Mouse (Mus musculus): ENCODE data around the gene Gm13199. TPM values are rescaled to one million over a fixed set of nuclear protein-coding genes. Genes with fewer than 3 reads are reported as not detected.

The Gm13199 gene
- total RNA-seq, 2 experiments from 2014 or later, result not detected

- intact Hi-C loops (cut with DNase I), result no loop called here
- DNase-seq, result no peak
Observed at GRCm38 (mm10) chr2:5824213-5824612, 38.5 kb downstream of the Gm13199 start.

- DNase-seq, result no peak
- intact Hi-C loops (cut with DNase I), result no loop called here
Observed at GRCm38 (mm10) chr2:5822449-5822848, 40.3 kb downstream of the Gm13199 start.

GRCm38 (mm10) chr2:5821264-5821663 lies 41.5 kb downstream of the Gm13199 start:
- intact Hi-C loops (cut with DNase I), result no loop called here
- DNase-seq, result no peak

Other genes starting within 250 kb of the Gm13199 start
- gene Camk1d, start 148.4 kb downstream of the Gm13199 start, total RNA-seq (2021), result 1 to 10 TPM; 4.3 to 7.5 TPM
- gene Nudt5, start 17.9 kb downstream of the Gm13199 start, total RNA-seq (2021), result 10 to 100 TPM; 23.4 to 26.3 TPM
- 10 to 100 TPM; 85.3 to 92.4 TPM for gene Cdc123, start 17.8 kb downstream of the Gm13199 start, total RNA-seq (2021)
- 10 to 100 TPM; 20.3 to 23.6 TPM for gene Sec61a2, start 32.5 kb upstream of the Gm13199 start, total RNA-seq (2021)
- 1 to 10 TPM; 1.6 TPM for gene Dhtkd1, start 79.9 kb upstream of the Gm13199 start, total RNA-seq (2021)
- 10 to 100 TPM; 11.6 to 15.5 TPM for gene Upf2, start 88.5 kb upstream of the Gm13199 start, total RNA-seq (2021)